Comparison of ENCODE assay signal across 19 mouse cellular contexts in genomic region chr12:51111811-51112210, GRCm38 (mm10).
DNase-seq lines count a peak whose midpoint lies in the region; ATAC-seq and TF ChIP-seq lines count a peak whose summit lies in the region.
"Had no signal": no experiment of that assay in that cellular context is flagged by ENCODE, and none has a peak within 500 bp of the region (broad histone marks: within the 10 kb centered on the region; RNA-seq: fewer than 3 reads in every experiment).

No protein-coding gene starts in this region.

- no peak for ATAC-seq in forebrain, embryonic 15.5 days (replicated peaks)
- ATAC-seq in forebrain, embryonic 12.5 days (ENCODE audit: low FRiP score): no peak
- peak; percentile 48; the same call in 1 of the 2 replicates for ATAC-seq in intestine, embryonic 16.5 days
- no peak for ATAC-seq in intestine, postnatal 0 days
- peak; percentile 67 for ATAC-seq in lung, embryonic 16.5 days (ENCODE audit: low read depth)
- peak; percentile 81 for ATAC-seq in stomach, embryonic 15.5 days (ENCODE audit: insufficient read depth, low FRiP score, low read depth)
- ATAC-seq: activated CD4-positive, CD25-positive, alpha-beta regulatory T cell, adult 4 months had no signal

- H3K9ac ChIP-seq in forebrain, embryonic 15.5 days (replicated peaks): no peak overlapping the region
- no peak overlapping the region for H3K9ac ChIP-seq in forebrain, embryonic 12.5 days
- no peak overlapping the region for H3K9ac ChIP-seq in intestine, embryonic 16.5 days (ENCODE audit: low read depth, low read length)
- no peak overlapping the region for H3K9ac ChIP-seq in intestine, postnatal 0 days (ENCODE audit: low read depth, low read length)
- no peak overlapping the region for H3K9ac ChIP-seq in lung, embryonic 16.5 days (ENCODE audit: low read length)
- no peak overlapping the region for H3K9ac ChIP-seq in stomach, embryonic 15.5 days
- H3K9ac ChIP-seq: limb, embryonic 12.5 days; liver, embryonic 14.5 days; neural tube, embryonic 12.5 days had no signal

- no peaks in the 10 kb centered on the region for H3K9me3 ChIP-seq in forebrain, embryonic 15.5 days
- H3K9me3 ChIP-seq in forebrain, embryonic 12.5 days: no peaks in the 10 kb centered on the region
- H3K9me3 ChIP-seq in intestine, embryonic 16.5 days (ENCODE audit: control insufficient read depth, low read length): no peaks in the 10 kb centered on the region
- no peaks in the 10 kb centered on the region for H3K9me3 ChIP-seq in intestine, postnatal 0 days (ENCODE audit: control insufficient read depth)
- no peaks in the 10 kb centered on the region for H3K9me3 ChIP-seq in lung, embryonic 16.5 days (ENCODE audit: control insufficient read depth, low read length)
- no peaks in the 10 kb centered on the region for H3K9me3 ChIP-seq in stomach, embryonic 15.5 days
- H3K9me3 ChIP-seq: limb, embryonic 12.5 days; neural tube, embryonic 12.5 days had no signal

- peaks cover 11% of the 10 kb centered on the region; the same call in 1 of the 2 replicates for H3K4me1 ChIP-seq in forebrain, embryonic 15.5 days
- no peaks in the 10 kb centered on the region for H3K4me1 ChIP-seq in forebrain, embryonic 12.5 days
- no peaks in the 10 kb centered on the region for H3K4me1 ChIP-seq in intestine, embryonic 16.5 days (ENCODE audit: control insufficient read depth, insufficient read depth, low read length)
- H3K4me1 ChIP-seq in intestine, postnatal 0 days (replicated peaks; ENCODE audit: control insufficient read depth, insufficient read depth, low read length): no peaks in the 10 kb centered on the region
- H3K4me1 ChIP-seq in lung, embryonic 16.5 days (replicated peaks; ENCODE audit: control insufficient read depth, insufficient read depth, low read length): no peaks in the 10 kb centered on the region
- H3K4me1 ChIP-seq in stomach, embryonic 15.5 days: no peaks in the 10 kb centered on the region
- H3K4me1 ChIP-seq: limb, embryonic 12.5 days; neural tube, embryonic 12.5 days had no signal

- H3K27me3 ChIP-seq in forebrain, embryonic 15.5 days: no peaks in the 10 kb centered on the region
- no peaks in the 10 kb centered on the region for H3K27me3 ChIP-seq in forebrain, embryonic 12.5 days
- no peaks in the 10 kb centered on the region for H3K27me3 ChIP-seq in intestine, embryonic 16.5 days (replicated peaks; ENCODE audit: control insufficient read depth, insufficient read depth, low read length)
- no peaks in the 10 kb centered on the region for H3K27me3 ChIP-seq in intestine, postnatal 0 days (replicated peaks; ENCODE audit: control insufficient read depth, insufficient read depth, low read length)
- no peaks in the 10 kb centered on the region for H3K27me3 ChIP-seq in lung, embryonic 16.5 days (ENCODE audit: control insufficient read depth, insufficient read depth, low read depth, low read length)
- no peaks in the 10 kb centered on the region for H3K27me3 ChIP-seq in stomach, embryonic 15.5 days (replicated peaks)
- H3K27me3 ChIP-seq: limb, embryonic 12.5 days; neural tube, embryonic 12.5 days had no signal

- H3K27ac ChIP-seq in forebrain, embryonic 15.5 days (replicated peaks): peak overlapping the region; percentile 9
- no peak overlapping the region for H3K27ac ChIP-seq in forebrain, embryonic 12.5 days
- no peak overlapping the region for H3K27ac ChIP-seq in intestine, embryonic 16.5 days (ENCODE audit: low read length)
- H3K27ac ChIP-seq in intestine, postnatal 0 days (ENCODE audit: low read depth, low read length): no peak overlapping the region
- no peak overlapping the region for H3K27ac ChIP-seq in lung, embryonic 16.5 days (ENCODE audit: low read length)
- H3K27ac ChIP-seq in stomach, embryonic 15.5 days: peak overlapping the region; percentile 26; the same call in 1 of the 2 replicates
- H3K27ac ChIP-seq: limb, embryonic 12.5 days; liver, embryonic 14.5 days; macrophage; neural tube, embryonic 12.5 days had no signal

- WGBS in forebrain, embryonic 15.5 days: 14% methylated on average over 4 of the region's 4 CpGs
- WGBS in forebrain, embryonic 12.5 days: 52% methylated on average over 4 of the region's 4 CpGs
- WGBS in intestine, embryonic 16.5 days: 41% methylated on average over 4 of the region's 4 CpGs
- 36% methylated on average over 4 of the region's 4 CpGs for WGBS in intestine, postnatal 0 days
- WGBS in lung, embryonic 16.5 days: 23% methylated on average over 4 of the region's 4 CpGs
- WGBS in stomach, embryonic 15.5 days: 23% methylated on average over 4 of the region's 4 CpGs

- TF ChIP-seq CTCF in intestine, postnatal 0 days (IDR thresholded peaks at IDR 0.05; ENCODE audit: low read depth): no peak

- H3K4me3 ChIP-seq in forebrain, embryonic 15.5 days: no peak overlapping the region
- no peak overlapping the region for H3K4me3 ChIP-seq in forebrain, embryonic 12.5 days (replicated peaks)
- no peak overlapping the region for H3K4me3 ChIP-seq in intestine, embryonic 16.5 days (ENCODE audit: low read length)
- H3K4me3 ChIP-seq in intestine, postnatal 0 days (ENCODE audit: low read depth, low read length): no peak overlapping the region
- H3K4me3 ChIP-seq in lung, embryonic 16.5 days (ENCODE audit: low read length): no peak overlapping the region
- no peak overlapping the region for H3K4me3 ChIP-seq in stomach, embryonic 15.5 days (replicated peaks)
- H3K4me3 ChIP-seq: erythroblast, embryonic 14.5 days; limb, embryonic 12.5 days; neural tube, embryonic 12.5 days had no signal

- no peak for DNase-seq in lung, adult 18-20 months
- DNase-seq in right cerebral cortex, postnatal 14 days: no peak
- DNase-seq: adrenal gland, postnatal 25 days; cerebellum, postnatal 10 days; gastrocnemius, postnatal 36 days; heart, postnatal 36 days; right cerebral cortex, postnatal 4 days had no signal

- H3K36me3 ChIP-seq in forebrain, embryonic 15.5 days: no peaks in the 10 kb centered on the region
- no peaks in the 10 kb centered on the region for H3K36me3 ChIP-seq in forebrain, embryonic 12.5 days (replicated peaks)
- no peaks in the 10 kb centered on the region for H3K36me3 ChIP-seq in intestine, embryonic 16.5 days (ENCODE audit: control insufficient read depth, insufficient read depth, low read length)
- no peaks in the 10 kb centered on the region for H3K36me3 ChIP-seq in intestine, postnatal 0 days (ENCODE audit: control insufficient read depth, insufficient read depth)
- no peaks in the 10 kb centered on the region for H3K36me3 ChIP-seq in lung, embryonic 16.5 days (ENCODE audit: control insufficient read depth, insufficient read depth, low read length)
- no peaks in the 10 kb centered on the region for H3K36me3 ChIP-seq in stomach, embryonic 15.5 days
- H3K36me3 ChIP-seq: limb, embryonic 12.5 days; neural tube, embryonic 12.5 days had no signal

- H3K4me2 ChIP-seq in forebrain, embryonic 15.5 days (replicated peaks): no peak overlapping the region
- no peak overlapping the region for H3K4me2 ChIP-seq in forebrain, embryonic 12.5 days
- no peak overlapping the region for H3K4me2 ChIP-seq in intestine, embryonic 16.5 days (ENCODE audit: low read depth, low read length)
- H3K4me2 ChIP-seq in intestine, postnatal 0 days (replicated peaks; ENCODE audit: low read depth): no peak overlapping the region
- no peak overlapping the region for H3K4me2 ChIP-seq in lung, embryonic 16.5 days (ENCODE audit: low read depth, low read length)
- no peak overlapping the region for H3K4me2 ChIP-seq in stomach, embryonic 15.5 days
- H3K4me2 ChIP-seq: limb, embryonic 12.5 days; neural tube, embryonic 12.5 days had no signal

Comparison
In these comparisons a context has a peak if more than half of its experiments do, and no peak if none do; other contexts are left out.
1. ATAC-seq: peak in intestine, embryonic 16.5 days (single experiment), lung, embryonic 16.5 days (single experiment) and stomach, embryonic 15.5 days (single experiment); none in forebrain, embryonic 15.5 days (single experiment), forebrain, embryonic 12.5 days (single experiment) and intestine, postnatal 0 days (single experiment).
2. H3K27ac ChIP-seq: peak in forebrain, embryonic 15.5 days (single experiment) and stomach, embryonic 15.5 days (single experiment); none in forebrain, embryonic 12.5 days (single experiment), intestine, embryonic 16.5 days (single experiment), intestine, postnatal 0 days (single experiment) and lung, embryonic 16.5 days (single experiment).